Mouse (Mus musculus): Measurements from ENCODE around the gene Olfr1392.

DNA sequence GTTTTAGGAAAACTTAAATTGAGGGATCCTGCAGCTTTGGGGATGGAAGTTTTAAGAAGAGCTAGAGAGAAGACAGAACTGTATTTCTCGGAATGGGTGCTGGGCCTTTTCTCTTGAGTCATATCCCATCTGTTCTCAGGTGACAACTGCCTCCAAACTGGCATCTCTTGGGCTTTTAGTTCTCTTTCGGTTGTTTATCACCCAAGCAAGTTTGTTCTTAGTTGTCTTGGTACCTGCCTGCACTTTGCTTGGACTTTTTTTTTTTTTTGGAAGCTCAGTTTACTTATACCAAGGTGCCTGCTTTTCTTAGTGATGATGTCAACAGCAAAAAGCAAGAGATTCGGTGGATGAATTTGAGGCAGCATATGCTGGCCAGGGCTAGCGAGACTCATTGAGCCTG lies 38.6 kb upstream of the Olfr1392 start:
- no peak for TF ChIP-seq CTCF (IDR thresholded peaks at IDR 0.05; ENCODE audit: low read depth)
- TF ChIP-seq EP300 (optimal IDR thresholded peaks at IDR 0.05): no peak

All from stomach, postnatal 0 days (tissue).